Mouse (Mus musculus) small intestine, adult 2 months (tissue): ENCODE measurements around the gene Cuta. TPM values are rescaled to one million over a fixed set of nuclear protein-coding genes. Genes with fewer than 3 reads are reported as not detected.
A peak's percentile ranks its signal among the peaks of the same experiment; 100 is the strongest.

Experiments
- H3K27ac ChIP-seq: fragments of 200-500 bp; 2 replicates; pipeline ENCODE4 v1.5.1; 2012; ENCODE audit warnings: low read depth, low read length, control low read depth, inconsistent platforms; ENCODE audit not compliant: insufficient read depth
- H3K27me3 ChIP-seq: fragments of 200-500 bp; 2 replicates; pipeline ENCODE4 v1.6.1; 2012; ENCODE audit warnings: mild to moderate bottlenecking, moderate library complexity, low read length, inconsistent platforms; ENCODE audit not compliant: control insufficient read depth, insufficient read depth
- H3K36me3 ChIP-seq: fragments of 200-500 bp; 2 replicates; pipeline ENCODE4 v1.6.1; 2012; ENCODE audit warnings: mild to moderate bottlenecking, low read length, control low read depth, inconsistent platforms; ENCODE audit not compliant: control insufficient read depth, insufficient read depth
- H3K4me1 ChIP-seq: fragments of 200-500 bp; 2 replicates; pipeline ENCODE4 v1.6.1; 2012; ENCODE audit warnings: low read length, inconsistent platforms, mixed read lengths; ENCODE audit not compliant: control insufficient read depth, insufficient read depth, insufficient read length
- H3K4me3 ChIP-seq: fragments of 200-500 bp; 2 replicates; pipeline ENCODE4 v1.5.1; 2012; ENCODE audit warnings: low read depth, mild to moderate bottlenecking, control low read depth, inconsistent platforms, low read length, moderate library complexity
- CTCF ChIP-seq: fragments of 200-500 bp; IDR thresholded peaks from 2 replicates; pipeline ENCODE4 v1.5.1; 2012; ENCODE audit warnings: low read depth, mild to moderate bottlenecking, control low read depth, inconsistent platforms, low read length, moderate library complexity, mixed read lengths; ENCODE audit not compliant: insufficient replicate concordance, insufficient read length; ENCODE audit errors: extremely low read depth
- POLR2A ChIP-seq: fragments of 200-500 bp; IDR thresholded peaks from 2 replicates; pipeline ENCODE4 v1.6.1; 2012; ENCODE audit warnings: low read depth, mild to moderate bottlenecking, control low read depth, inconsistent platforms, low read length, moderate library complexity
- WGBS: fragments of 180-500 bp; shearing (Covaris S2); methylation state at CpG from one replicate; pipeline ENCODE4 v1.1.7; 2018; 5-methylcytosine and 5-hydroxymethylcytosine counted together
- polyA plus RNA-seq: library from polyadenylated mRNA; depleted of rRNA; stranded (reverse); fragments of >200 nt; gene quantifications from 2 replicates; pipeline ENCODE4 v1.2.3, GENCODE M21; 2012

Gene Cuta
- polyA plus RNA-seq, 1 experiment, result 151 TPM

DNA sequence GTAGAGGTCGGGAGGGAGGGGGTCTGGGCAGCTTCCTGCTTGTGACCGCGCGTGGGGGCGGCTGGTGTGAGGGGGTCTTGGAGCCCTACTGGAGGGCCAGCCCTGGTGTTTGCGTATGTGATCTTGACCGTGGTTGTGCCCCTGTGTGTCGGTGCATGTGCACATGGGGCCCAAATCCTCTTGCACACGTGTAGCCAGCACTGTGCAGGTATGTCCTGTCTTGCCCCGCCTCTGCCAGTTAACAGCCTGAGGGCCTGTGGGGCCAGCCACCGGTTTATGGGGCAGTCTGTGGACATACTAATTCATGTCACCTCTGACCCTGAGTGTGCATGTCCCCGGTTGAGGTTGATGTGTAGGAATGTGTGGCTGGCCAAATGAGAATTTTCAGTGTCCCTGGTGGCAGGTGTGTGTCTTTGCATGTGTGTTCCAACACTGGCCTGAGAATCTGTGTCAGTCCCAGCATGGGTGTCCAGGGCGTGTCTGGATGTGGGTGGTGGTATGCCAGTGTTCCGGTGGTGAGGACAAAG lies 9.7 kb upstream of the Cuta start:
- no peaks in the 10 kb centered on the region for H3K36me3 ChIP-seq
- no peak for TF ChIP-seq POLR2A
- peak; percentile 45; the same call in 1 of the 2 replicates for TF ChIP-seq CTCF
- 8% methylated on average over 13 of the region's 14 CpGs for WGBS
- 0 out of 2 replicates have a peak overlapping the region, but pooled peaks have one; percentile 0 for H3K4me3 ChIP-seq
- no peak overlapping the region for H3K27ac ChIP-seq
- H3K4me1 ChIP-seq, result peaks cover 24% of the 10 kb centered on the region
- no peaks in the 10 kb centered on the region; the same call in 1 of the 2 replicates for H3K27me3 ChIP-seq

DNA sequence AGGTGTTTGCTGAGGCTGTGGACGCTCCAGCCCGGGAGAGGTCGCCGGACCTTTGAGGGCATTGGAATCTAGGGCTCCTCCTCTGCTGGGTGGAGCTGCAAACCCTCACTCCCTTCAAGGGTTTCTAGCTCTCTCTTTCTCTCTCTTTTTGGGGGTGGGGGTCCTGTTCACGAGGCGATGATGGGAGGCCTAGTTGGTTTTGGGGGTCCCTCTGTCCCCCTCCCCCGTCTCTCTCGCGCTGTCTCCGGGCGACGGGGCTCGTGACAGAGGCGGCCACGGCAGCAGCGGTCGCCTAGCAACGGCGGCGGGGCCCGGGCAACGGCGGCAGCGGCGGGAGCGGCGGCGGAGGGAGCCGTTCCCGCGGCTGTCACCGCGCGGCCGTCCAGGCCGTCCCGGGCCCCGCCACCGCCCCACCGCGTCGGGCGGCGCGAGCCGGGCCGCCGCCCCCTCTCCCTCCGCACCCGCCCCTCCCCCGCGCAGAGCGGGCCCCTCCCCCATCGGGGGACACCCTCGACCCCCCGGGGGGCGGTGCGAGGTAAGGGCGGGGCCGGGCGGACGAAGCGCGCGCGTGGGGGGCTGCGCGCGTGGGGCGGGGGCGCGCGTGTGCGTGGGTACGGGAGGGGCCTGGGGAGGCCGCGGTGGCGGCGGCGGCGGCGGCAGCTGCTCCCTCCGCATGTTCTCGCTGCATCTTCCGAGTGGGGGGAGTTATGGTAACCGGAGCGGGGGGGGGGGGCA lies 9.1 kb upstream of the Cuta start:
- Histone ChIP-seq H3K36me3 (no peaks in the 10 kb centered on the region), H3K4me1 (peaks cover 21% of the 10 kb centered on the region), H3K27ac (no peak overlapping the region), H3K4me3 (peak overlapping the region; percentile 74), H3K27me3 (no peaks in the 10 kb centered on the region; the same call in 1 of the 2 replicates)
- no peak for TF ChIP-seq CTCF
- no peak for TF ChIP-seq POLR2A
- 1% methylated on average over 32 of the region's 87 CpGs for WGBS

DNA sequence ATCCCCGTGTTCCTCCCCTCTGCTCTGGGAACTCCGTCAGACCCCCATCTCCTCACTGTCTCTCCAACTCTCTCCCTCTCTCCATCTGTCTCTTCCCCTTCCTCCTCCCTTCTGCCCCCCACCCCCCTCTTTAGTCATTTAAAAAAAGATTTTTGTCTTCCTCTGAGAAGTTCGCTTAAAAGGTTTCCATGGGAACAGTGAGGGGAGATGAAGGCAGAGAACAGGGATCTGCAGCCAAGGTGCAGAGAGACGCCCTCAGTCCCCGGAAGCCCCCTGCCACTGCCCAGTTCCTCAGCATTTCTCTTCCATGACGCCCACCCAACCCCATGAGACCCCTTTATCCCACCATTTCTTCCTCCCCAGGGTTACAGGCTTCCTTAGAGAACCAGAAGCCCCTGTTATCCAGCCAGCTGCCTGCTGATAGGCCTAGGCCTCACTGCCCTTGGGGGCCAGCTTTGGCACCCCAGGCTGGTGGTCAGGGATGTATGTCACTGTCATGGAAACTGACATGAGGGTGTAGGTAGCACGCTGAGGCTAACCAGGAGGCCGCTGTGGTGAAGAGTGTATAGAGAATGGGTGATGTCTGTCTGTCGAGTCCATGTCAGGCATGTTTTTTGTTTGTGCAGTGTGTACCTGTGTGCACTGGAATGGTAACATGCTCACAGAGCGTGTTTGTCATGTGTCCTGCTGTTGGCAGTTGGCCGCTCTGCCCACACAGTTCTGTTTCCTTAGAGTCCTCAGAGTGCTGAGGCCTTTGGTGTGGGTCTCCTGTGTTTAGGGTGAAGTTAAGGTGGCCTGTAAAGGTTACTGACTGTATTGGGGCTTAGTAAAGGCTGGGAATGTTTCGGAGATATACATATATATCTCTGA lies 8.1 kb upstream of the Cuta start:
- Histone ChIP-seq H3K4me1 (peaks cover 15% of the 10 kb centered on the region), H3K27me3 (no peaks in the 10 kb centered on the region; the same call in 1 of the 2 replicates), H3K27ac (no peak overlapping the region), H3K36me3 (no peaks in the 10 kb centered on the region), H3K4me3 (no peak overlapping the region)
- 89% methylated on average over 12 of the region's 12 CpGs for WGBS
- no peak for TF ChIP-seq CTCF

DNA sequence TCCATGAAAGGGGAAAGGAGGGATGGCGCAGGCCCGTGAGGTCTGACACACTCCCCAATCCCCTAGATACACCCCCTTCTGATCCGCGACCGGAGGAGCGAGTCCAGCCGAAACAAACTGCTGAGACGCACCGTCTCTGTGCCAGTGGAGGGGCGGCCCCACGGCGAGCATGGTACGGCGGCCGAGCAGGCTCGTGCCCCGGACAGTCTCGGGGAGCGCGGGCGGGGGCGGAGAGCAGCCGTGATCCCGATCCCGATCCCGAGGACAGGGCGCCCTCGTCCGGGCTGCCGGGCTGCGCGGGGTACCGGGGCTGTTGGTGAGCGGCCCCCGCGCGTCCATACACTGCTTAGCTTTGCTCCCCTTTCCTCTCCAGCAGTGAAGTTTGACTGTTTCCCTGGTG lies 7.2 kb upstream of the Cuta start:
- Histone ChIP-seq H3K4me3 (peak overlapping the region; percentile 55), H3K4me1 (peaks cover 15% of the 10 kb centered on the region), H3K27me3 (no peaks in the 10 kb centered on the region; the same call in 1 of the 2 replicates), H3K36me3 (no peaks in the 10 kb centered on the region), H3K27ac (no peak overlapping the region)
- TF ChIP-seq CTCF, result no peak
- TF ChIP-seq POLR2A, result no peak
- 4% methylated on average over 37 of the region's 37 CpGs for WGBS

DNA sequence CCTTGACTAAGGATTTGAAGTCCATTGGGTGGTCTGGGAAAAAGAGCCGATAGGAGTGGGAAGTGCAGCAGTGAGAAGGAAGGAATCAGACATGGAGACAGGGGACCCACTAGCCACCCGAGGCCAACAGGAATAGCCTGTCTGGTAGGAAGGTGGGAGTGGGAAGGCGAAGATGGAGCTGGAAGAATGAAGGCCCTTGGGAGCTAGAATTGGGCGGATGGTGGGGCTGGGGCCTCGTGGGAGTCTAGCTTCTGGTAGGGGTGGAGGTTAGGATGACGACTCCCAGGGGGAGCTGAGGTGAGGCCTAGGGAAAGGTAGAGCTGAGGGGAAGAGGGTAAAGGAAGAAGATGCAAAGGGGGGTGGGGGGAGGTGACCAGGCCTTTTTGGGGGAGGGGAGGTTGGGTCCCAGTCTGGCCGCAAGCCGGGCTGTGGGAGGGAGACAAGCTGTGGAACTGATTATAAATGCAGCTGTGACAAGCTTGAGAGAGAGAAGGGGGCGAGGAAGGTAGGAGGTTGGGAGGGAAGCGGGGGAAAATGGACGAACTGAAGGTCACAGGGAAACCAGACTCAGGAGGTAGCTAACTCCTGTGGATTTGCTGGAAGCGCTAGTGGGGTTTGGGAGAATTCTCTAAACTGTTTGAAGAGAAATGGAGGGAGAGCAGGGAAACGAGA lies 6.6 kb upstream of the Cuta start:
- TF ChIP-seq CTCF, result no peak
- no peak for TF ChIP-seq POLR2A
- Histone ChIP-seq H3K4me3 (peak overlapping the region; percentile 55), H3K27ac (no peak overlapping the region), H3K4me1 (peaks cover 15% of the 10 kb centered on the region), H3K27me3 (no peaks in the 10 kb centered on the region; the same call in 1 of the 2 replicates), H3K36me3 (no peaks in the 10 kb centered on the region)
- WGBS, result 59% methylated on average over 13 of the region's 13 CpGs

DNA sequence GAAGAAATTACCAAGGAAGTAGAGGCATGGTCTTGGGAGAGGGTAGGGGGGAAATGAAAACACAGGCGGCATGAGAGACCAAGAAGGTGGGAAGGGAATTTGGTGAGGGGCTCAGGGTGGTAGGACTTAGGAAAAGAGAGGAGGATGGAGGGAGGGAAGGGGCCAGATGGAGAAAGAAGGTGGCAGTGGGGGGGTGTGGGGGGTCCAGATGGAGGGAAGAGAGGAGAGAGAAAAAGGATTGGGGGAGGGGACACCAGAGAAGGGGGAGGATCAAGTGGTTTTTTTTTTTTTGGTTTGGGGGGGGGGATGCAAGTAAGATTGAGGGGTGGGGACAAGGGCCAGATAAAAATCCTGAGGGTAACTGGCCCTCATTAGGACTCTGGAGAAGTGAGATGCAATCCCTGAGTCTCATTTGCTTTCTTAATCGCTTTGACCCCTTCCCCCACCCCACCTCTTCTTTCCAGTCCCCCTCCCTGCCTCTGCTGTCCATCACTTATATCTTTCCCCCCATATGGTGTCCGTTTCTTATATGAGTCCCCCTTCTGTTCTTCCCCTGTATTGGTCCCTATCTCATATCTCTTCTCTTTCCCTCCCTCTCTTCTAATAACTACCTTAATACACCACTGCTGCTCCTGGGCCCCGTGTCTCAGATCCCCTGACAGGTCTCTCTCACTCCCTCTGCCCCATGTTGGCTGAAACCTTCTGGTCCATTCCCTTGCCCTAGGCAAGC lies 2.6 kb upstream of the Cuta start:
- 39% methylated on average over 4 of the region's 4 CpGs for WGBS
- Histone ChIP-seq H3K27ac (no peak overlapping the region), H3K4me1 (peaks cover 19% of the 10 kb centered on the region), H3K27me3 (no peaks in the 10 kb centered on the region), H3K36me3 (peaks cover 5% of the 10 kb centered on the region), H3K4me3 (peak overlapping the region; percentile 10; the same call in 1 of the 2 replicates)
- TF ChIP-seq POLR2A (no peak), CTCF (no peak)
